Mouse (Mus musculus) kidney, embryonic 16.5 days (tissue): Measurements from ENCODE around the gene Stag3. TPM values are rescaled to one million over a fixed set of nuclear protein-coding genes. Genes with fewer than 3 reads are reported as not detected.

ENCODE experiments used
- ATAC-seq: fragments of 200-750 bp; cut with Nextera tagmentation; 2 replicates; pipeline ENCODE4 v1.8.0; 2017; ENCODE audit warnings: moderate TSS enrichment; ENCODE audit not compliant: low FRiP score, low TSS enrichment
- H3K27ac ChIP-seq: fragments of 300-500 bp; sonication (generic); 2 replicates; pipeline ENCODE4 v1.5.1; 2014; ENCODE audit warnings: low read length
- H3K27me3 ChIP-seq: fragments of 300-500 bp; sonication (generic); 2 replicates; pipeline ENCODE4 v1.6.1; 2014; ENCODE audit warnings: low read length, control low read depth, mixed read lengths; ENCODE audit not compliant: insufficient read depth
- H3K36me3 ChIP-seq: fragments of 300-500 bp; sonication (generic); 2 replicates; pipeline ENCODE4 v1.6.1; 2014; ENCODE audit warnings: low read length, control low read depth, mixed read lengths; ENCODE audit not compliant: insufficient read depth
- H3K4me1 ChIP-seq: fragments of 300-500 bp; sonication (generic); 2 replicates; pipeline ENCODE4 v1.6.1; 2014; ENCODE audit warnings: low read length, control low read depth, mixed read lengths; ENCODE audit not compliant: insufficient read depth
- H3K4me2 ChIP-seq: fragments of 300-500 bp; sonication (generic); replicated peaks from 2 replicates; pipeline ENCODE4 v1.6.1; 2014; ENCODE audit warnings: low read depth, low read length
- H3K4me3 ChIP-seq: fragments of 300-500 bp; sonication (generic); 2 replicates; pipeline ENCODE4 v1.5.1; 2014; ENCODE audit warnings: mild to moderate bottlenecking, low read length
- H3K9ac ChIP-seq: fragments of 300-500 bp; sonication (generic); replicated peaks from 2 replicates; pipeline ENCODE4 v1.6.1; 2014; ENCODE audit warnings: low read length
- H3K9me3 ChIP-seq: fragments of 300-500 bp; sonication (generic); 2 replicates; pipeline ENCODE4 v1.6.1; 2016; ENCODE audit warnings: low read length, control low read depth
- WGBS: fragments of 180-500 bp; shearing (Covaris S2); extraction: QIAGEN DNeasy Blood & Tissue Kit; methylation state at CpG from one replicate; pipeline ENCODE4 v1.1.7; 2014; 5-methylcytosine and 5-hydroxymethylcytosine counted together
- polyA plus RNA-seq: library from polyadenylated mRNA; unstranded; fragments of >200 nt; fragmentation: Nextera tagmentation; extraction: Ambion mirVana; gene quantifications from 2 replicates; pipeline ENCODE4 v1.2.1, GENCODE M21; 2015

The Stag3 gene
- polyA plus RNA-seq, result 4.3 TPM in 2 replicates

GRCm38 (mm10) chr5:138279585-138280424, at the start of gene Stag3, which contains the start of the genes Gm43720 and Gpc2:
Gene Stag3 (plus strand): TSS chr5:138280240.
Gene Gm43720 (minus strand): TSS chr5:138279958.
Gene Gpc2 (minus strand): TSS chr5:138280005.
- peak within 1 kb of the TSS; percentile 75 for H3K4me3 ChIP-seq
- peak within 1 kb of the TSS; percentile 9; the same call in 1 of the 2 replicates for H3K27ac ChIP-seq
- under 1% methylated on average over 56 of the region's 56 CpGs for WGBS
- H3K36me3 ChIP-seq, result peaks cover 6% of the 10 kb centered on the region; the same call in 1 of the 2 replicates
- peaks cover 5% of the 10 kb centered on the region; the same call in 1 of the 2 replicates for H3K9me3 ChIP-seq
- no peaks in the 10 kb centered on the region for H3K27me3 ChIP-seq
- peak; percentile 99 for ATAC-seq
- peaks cover 35% of the 10 kb centered on the region for H3K4me1 ChIP-seq
- H3K9ac ChIP-seq, result peak within 1 kb of the TSS; percentile 76
- H3K4me2 ChIP-seq, result peak within 1 kb of the TSS; percentile 77

GRCm38 (mm10) chr5:138233778-138234177, 46.3 kb upstream of the Stag3 start:
- ATAC-seq, result peak; percentile 63; the same call in 1 of the 2 replicates
- H3K27ac ChIP-seq, result peak overlapping the region; percentile 89
- H3K9me3 ChIP-seq, result no peaks in the 10 kb centered on the region
- H3K9ac ChIP-seq, result no peak overlapping the region
- 55% methylated on average over 2 of the region's 2 CpGs for WGBS
- H3K4me3 ChIP-seq, result no peak overlapping the region
- peaks cover 9% of the 10 kb centered on the region for H3K4me1 ChIP-seq
- no peak overlapping the region for H3K4me2 ChIP-seq
- H3K27me3 ChIP-seq, result no peaks in the 10 kb centered on the region
- no peaks in the 10 kb centered on the region for H3K36me3 ChIP-seq

GRCm38 (mm10) chr5:138234224-138234623, 45.8 kb upstream of the Stag3 start:
- H3K4me2 ChIP-seq, result no peak overlapping the region
- H3K36me3 ChIP-seq, result no peaks in the 10 kb centered on the region
- no peak overlapping the region for H3K9ac ChIP-seq
- no peaks in the 10 kb centered on the region for H3K9me3 ChIP-seq
- no peak overlapping the region for H3K4me3 ChIP-seq
- H3K4me1 ChIP-seq, result peaks cover 9% of the 10 kb centered on the region
- no peaks in the 10 kb centered on the region for H3K27me3 ChIP-seq
- no peak for ATAC-seq
- peak overlapping the region; percentile 89 for H3K27ac ChIP-seq

GRCm38 (mm10) chr5:138241511-138241910, 38.5 kb upstream of the Stag3 start:
- ATAC-seq, result no peak
- H3K4me2 ChIP-seq, result no peak overlapping the region
- no peaks in the 10 kb centered on the region for H3K4me1 ChIP-seq
- H3K36me3 ChIP-seq, result no peaks in the 10 kb centered on the region
- H3K27me3 ChIP-seq, result no peaks in the 10 kb centered on the region
- no peak overlapping the region for H3K4me3 ChIP-seq
- WGBS, result 35% methylated on average over 2 of the region's 2 CpGs
- no peaks in the 10 kb centered on the region for H3K9me3 ChIP-seq
- H3K9ac ChIP-seq, result no peak overlapping the region
- no peak overlapping the region for H3K27ac ChIP-seq

- Histone ChIP-seq H3K4me2 (no peak overlapping the region), H3K9ac (no peak overlapping the region), H3K36me3 (no peaks in the 10 kb centered on the region), H3K9me3 (0 out of 2 replicates have a peak, but pooled peaks cover 4% of the 10 kb centered on the region), H3K27me3 (no peaks in the 10 kb centered on the region), H3K4me3 (no peak overlapping the region), H3K4me1 (peaks cover 6% of the 10 kb centered on the region), H3K27ac (no peak overlapping the region)
- no peak for ATAC-seq
- WGBS, result 81% methylated on average over 12 of the region's 12 CpGs
These were observed 28.9 kb upstream of the Stag3 start for GRCm38 (mm10) chr5:138251144-138251543.

GRCm38 (mm10) chr5:138253061-138253460, 27.0 kb upstream of the Stag3 start:
- Histone ChIP-seq H3K27ac (no peak overlapping the region), H3K4me3 (no peak overlapping the region), H3K4me1 (peaks cover 11% of the 10 kb centered on the region), H3K27me3 (no peaks in the 10 kb centered on the region), H3K9ac (no peak overlapping the region), H3K9me3 (0 out of 2 replicates have a peak, but pooled peaks cover 4% of the 10 kb centered on the region), H3K4me2 (no peak overlapping the region), H3K36me3 (no peaks in the 10 kb centered on the region)
- 99% methylated on average over 3 of the region's 3 CpGs for WGBS
- ATAC-seq, result no peak

GRCm38 (mm10) chr5:138255353-138256093, 24.5 kb upstream of the Stag3 start, which contains the start of gene Lamtor4:
Gene Lamtor4 (plus strand): TSS chr5:138255482.
- Histone ChIP-seq H3K4me2 (peak within 1 kb of the TSS; percentile 76), H3K9ac (peak within 1 kb of the TSS; percentile 78), H3K9me3 (0 out of 2 replicates have a peak, but pooled peaks cover 4% of the 10 kb centered on the region), H3K27me3 (no peaks in the 10 kb centered on the region), H3K36me3 (peaks cover 20% of the 10 kb centered on the region), H3K4me1 (peaks cover 11% of the 10 kb centered on the region), H3K4me3 (peak within 1 kb of the TSS; percentile 74), H3K27ac (peak within 1 kb of the TSS; percentile 82)
- under 1% methylated on average over 38 of the region's 38 CpGs for WGBS
- peak; percentile 100 for ATAC-seq

GRCm38 (mm10) chr5:138256094-138256467, 24.0 kb upstream of the Stag3 start:
- 0 out of 2 replicates have a peak, but pooled peaks cover 4% of the 10 kb centered on the region for H3K9me3 ChIP-seq
- no peaks in the 10 kb centered on the region for H3K27me3 ChIP-seq
- WGBS, result 12% methylated on average over 7 of the region's 7 CpGs
- H3K27ac ChIP-seq, result peak overlapping the region; percentile 82
- peaks cover 11% of the 10 kb centered on the region for H3K4me1 ChIP-seq
- peak overlapping the region; percentile 74 for H3K4me3 ChIP-seq
- H3K9ac ChIP-seq, result peak overlapping the region; percentile 77
- ATAC-seq, result peak; percentile 24
- H3K4me2 ChIP-seq, result peak overlapping the region; percentile 76
- peaks cover 25% of the 10 kb centered on the region for H3K36me3 ChIP-seq

- 90% methylated on average over 10 of the region's 10 CpGs for WGBS
- Histone ChIP-seq H3K36me3 (peaks cover 34% of the 10 kb centered on the region), H3K9me3 (0 out of 2 replicates have a peak, but pooled peaks cover 4% of the 10 kb centered on the region), H3K27ac (no peak overlapping the region), H3K4me1 (peaks cover 15% of the 10 kb centered on the region), H3K9ac (no peak overlapping the region), H3K4me3 (no peak overlapping the region), H3K27me3 (no peaks in the 10 kb centered on the region), H3K4me2 (no peak overlapping the region)
- no peak for ATAC-seq
These were observed 23.0 kb upstream of the Stag3 start for GRCm38 (mm10) chr5:138256966-138257584.
